Mouse (Mus musculus) liver, embryonic 14.5 days (tissue): Measurements from ENCODE around the gene Gm37240.

ENCODE experiments used
- CTCF ChIP-seq: IDR thresholded peaks from 2 replicates; pipeline ENCODE4 v1.5.1; 2016; ENCODE audit warnings: antibody characterized with exemption, low read depth, control low read depth
- EP300 ChIP-seq: IDR thresholded peaks from 2 replicates; pipeline ENCODE4 v1.6.1; 2016; ENCODE audit warnings: antibody characterized with exemption, low read depth

GRCm38 (mm10) chr3:84876211-84876610 is 1011.1 kb downstream of the Gm37240 start:
- TF ChIP-seq CTCF (no peak), EP300 (no peak)
